Mouse (Mus musculus): Measurements from ENCODE around the gene Arhgap20. TPM values are rescaled to one million over a fixed set of nuclear protein-coding genes. Genes with fewer than 3 reads are reported as not detected.

Arhgap20 gene
- polyA plus RNA-seq (2016; fragmentation: Nextera tagmentation; extraction: Ambion mirVana): 1.9 and 3.4 TPM in 2 replicates

DNA sequence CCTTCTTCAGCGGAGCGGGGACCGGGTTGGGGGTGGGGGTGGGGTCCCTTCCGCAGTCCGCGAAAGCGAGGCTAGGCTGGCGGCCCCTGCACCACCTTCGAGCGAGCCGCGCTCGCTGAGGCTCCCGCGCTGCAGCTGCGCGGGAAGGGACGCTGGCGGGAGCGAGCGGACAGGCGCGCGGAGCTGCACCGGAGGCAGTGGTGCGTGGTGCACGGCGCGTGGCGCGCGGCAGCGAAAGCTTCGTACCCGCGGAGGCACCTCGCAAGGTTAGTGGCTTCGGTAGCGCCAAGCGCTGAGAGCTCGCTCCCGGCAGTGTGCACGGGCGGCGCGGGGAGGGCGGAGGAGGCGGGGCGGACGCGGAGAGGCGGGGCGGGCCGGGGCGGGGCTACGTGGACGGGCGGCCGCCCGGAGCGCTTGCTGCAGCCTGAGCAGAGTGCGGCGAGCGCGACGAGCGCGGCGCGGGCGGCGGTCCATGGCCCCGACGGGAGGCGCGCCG lies at the start of gene Arhgap20:
Arhgap20 (plus strand) TSS at position 417 of the 496 bp plus-strand sequence.
- peak within 1 kb of the TSS; percentile 78 for H3K4me3 ChIP-seq
- peaks cover 32% of the 10 kb centered on the region for H3K4me1 ChIP-seq (replicated peaks)
- under 1% methylated on average over 77 of the region's 77 CpGs for WGBS
- H3K27ac ChIP-seq: peak within 1 kb of the TSS; percentile 84
- H3K9me3 ChIP-seq: no peaks in the 10 kb centered on the region
- no peaks in the 10 kb centered on the region for H3K36me3 ChIP-seq
- peak; percentile 80 for DNase-seq (ENCODE audit: low spot score)
- peaks cover 79% of the 10 kb centered on the region for H3K27me3 ChIP-seq (ENCODE audit: insufficient read depth, poor library complexity, severe bottlenecking)

DNA sequence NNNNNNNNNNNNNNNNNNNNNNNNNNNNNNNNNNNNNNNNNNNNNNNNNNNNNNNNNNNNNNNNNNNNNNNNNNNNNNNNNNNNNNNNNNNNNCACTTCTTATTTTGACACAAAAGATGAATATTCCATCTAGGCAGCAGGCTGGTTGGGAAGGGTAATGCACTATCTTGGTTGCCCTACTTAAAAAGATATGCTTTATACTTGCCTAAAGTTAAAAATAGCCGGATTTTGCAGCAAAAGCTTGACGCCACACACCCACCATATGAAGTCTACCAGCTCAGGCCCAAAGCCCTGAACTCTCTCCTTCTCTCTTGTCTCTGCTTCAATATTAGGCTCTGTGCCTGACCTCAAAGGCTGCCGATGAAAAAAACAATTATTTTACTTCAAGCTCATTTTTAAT lies 46.3 kb upstream of the Arhgap20 start:
- no peaks in the 10 kb centered on the region for H3K36me3 ChIP-seq
- DNase-seq (ENCODE audit: low spot score): no peak
- H3K4me3 ChIP-seq: no peak overlapping the region
- no peaks in the 10 kb centered on the region for H3K4me1 ChIP-seq (replicated peaks)
- WGBS: 94% methylated on average over 3 of the region's 3 CpGs
- no peak overlapping the region for H3K27ac ChIP-seq
- no peaks in the 10 kb centered on the region for H3K9me3 ChIP-seq
- H3K27me3 ChIP-seq (ENCODE audit: insufficient read depth, poor library complexity, severe bottlenecking): no peaks in the 10 kb centered on the region

GRCm38 (mm10) chr9:51727960-51728359 lies 37.2 kb upstream of the Arhgap20 start:
- no peak for DNase-seq (ENCODE audit: low spot score)
- Histone ChIP-seq H3K36me3 (no peaks in the 10 kb centered on the region), H3K27ac (no peak overlapping the region), H3K9me3 (no peaks in the 10 kb centered on the region), H3K4me1 (replicated peaks) (0 out of 2 replicates have a peak, but pooled peaks cover 5% of the 10 kb centered on the region), H3K27me3 (ENCODE audit: insufficient read depth, poor library complexity, severe bottlenecking) (no peaks in the 10 kb centered on the region), H3K4me3 (no peak overlapping the region)
- WGBS: 58% methylated on average over 6 of the region's 6 CpGs

GRCm38 (mm10) chr9:51735180-51736034 lies 29.7 kb upstream of the Arhgap20 start:
- WGBS: 60% methylated on average over 9 of the region's 9 CpGs
- Histone ChIP-seq H3K9me3 (no peaks in the 10 kb centered on the region), H3K27ac (peak overlapping the region; percentile 40; the same call in 1 of the 2 replicates), H3K4me1 (replicated peaks) (peaks cover 10% of the 10 kb centered on the region; the same call in 1 of the 2 replicates), H3K4me3 (no peak overlapping the region), H3K27me3 (ENCODE audit: insufficient read depth, poor library complexity, severe bottlenecking) (no peaks in the 10 kb centered on the region), H3K36me3 (no peaks in the 10 kb centered on the region)
- DNase-seq (ENCODE audit: low spot score): no peak

GRCm38 (mm10) chr9:51736750-51737368 lies 28.3 kb upstream of the Arhgap20 start:
- Histone ChIP-seq H3K4me3 (no peak overlapping the region), H3K27me3 (ENCODE audit: insufficient read depth, poor library complexity, severe bottlenecking) (no peaks in the 10 kb centered on the region), H3K27ac (no peak overlapping the region), H3K36me3 (no peaks in the 10 kb centered on the region), H3K4me1 (replicated peaks) (peaks cover 10% of the 10 kb centered on the region; the same call in 1 of the 2 replicates), H3K9me3 (no peaks in the 10 kb centered on the region)
- 87% methylated on average over 5 of the region's 5 CpGs for WGBS
- DNase-seq (ENCODE audit: low spot score): no peak

GRCm38 (mm10) chr9:51738349-51738748 lies 26.8 kb upstream of the Arhgap20 start:
- no peaks in the 10 kb centered on the region for H3K9me3 ChIP-seq
- H3K27me3 ChIP-seq (ENCODE audit: insufficient read depth, poor library complexity, severe bottlenecking): no peaks in the 10 kb centered on the region
- no peak for DNase-seq (ENCODE audit: low spot score)
- no peak overlapping the region for H3K27ac ChIP-seq
- 93% methylated on average over 9 of the region's 9 CpGs for WGBS
- peaks cover 10% of the 10 kb centered on the region; the same call in 1 of the 2 replicates for H3K4me1 ChIP-seq (replicated peaks)
- no peaks in the 10 kb centered on the region for H3K36me3 ChIP-seq
- H3K4me3 ChIP-seq: no peak overlapping the region

DNA sequence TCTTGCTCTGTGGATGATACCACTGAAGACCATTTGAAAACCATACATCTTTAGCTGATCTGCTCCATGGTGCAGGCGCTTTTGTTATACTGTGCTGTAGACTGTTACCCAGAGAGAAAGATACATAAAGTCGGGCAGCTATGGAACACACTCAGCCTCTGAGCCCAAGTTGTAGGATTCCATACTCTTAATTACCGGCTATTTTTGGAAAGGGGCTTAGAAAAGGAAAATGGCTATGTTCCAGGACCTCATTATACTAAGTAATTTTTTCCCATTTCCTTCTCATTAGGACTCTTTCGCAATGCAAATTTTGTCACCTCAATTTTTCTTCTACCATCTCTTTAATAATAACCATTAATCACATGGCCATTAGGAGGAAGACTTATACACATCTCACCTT lies 25.3 kb upstream of the Arhgap20 start:
- Histone ChIP-seq H3K4me3 (no peak overlapping the region), H3K27me3 (ENCODE audit: insufficient read depth, poor library complexity, severe bottlenecking) (no peaks in the 10 kb centered on the region), H3K9me3 (no peaks in the 10 kb centered on the region), H3K36me3 (no peaks in the 10 kb centered on the region), H3K27ac (no peak overlapping the region), H3K4me1 (replicated peaks) (peaks cover 10% of the 10 kb centered on the region; the same call in 1 of the 2 replicates)
- WGBS: 94% methylated on average over 4 of the region's 4 CpGs
- no peak for DNase-seq (ENCODE audit: low spot score)

- Histone ChIP-seq H3K9me3 (no peaks in the 10 kb centered on the region), H3K27me3 (ENCODE audit: insufficient read depth, poor library complexity, severe bottlenecking) (no peaks in the 10 kb centered on the region), H3K36me3 (no peaks in the 10 kb centered on the region), H3K4me3 (no peak overlapping the region), H3K27ac (no peak overlapping the region), H3K4me1 (replicated peaks) (no peaks in the 10 kb centered on the region)
- 82% methylated on average over 4 of the region's 4 CpGs for WGBS
- DNase-seq (ENCODE audit: low spot score): no peak
Observed at GRCm38 (mm10) chr9:51750144-51750543, 15.0 kb upstream of the Arhgap20 start.

- H3K4me1 ChIP-seq (replicated peaks): peaks cover 12% of the 10 kb centered on the region
- DNase-seq (ENCODE audit: low spot score): no peak
- peaks cover 53% of the 10 kb centered on the region for H3K27me3 ChIP-seq (ENCODE audit: insufficient read depth, poor library complexity, severe bottlenecking)
- H3K36me3 ChIP-seq: no peaks in the 10 kb centered on the region
- no peaks in the 10 kb centered on the region for H3K9me3 ChIP-seq
- H3K27ac ChIP-seq: no peak overlapping the region
- H3K4me3 ChIP-seq: no peak overlapping the region
- WGBS: 68% methylated on average over 2 of the region's 2 CpGs
Observed at GRCm38 (mm10) chr9:51761003-51761402, 4.1 kb upstream of the Arhgap20 start.

DNA sequence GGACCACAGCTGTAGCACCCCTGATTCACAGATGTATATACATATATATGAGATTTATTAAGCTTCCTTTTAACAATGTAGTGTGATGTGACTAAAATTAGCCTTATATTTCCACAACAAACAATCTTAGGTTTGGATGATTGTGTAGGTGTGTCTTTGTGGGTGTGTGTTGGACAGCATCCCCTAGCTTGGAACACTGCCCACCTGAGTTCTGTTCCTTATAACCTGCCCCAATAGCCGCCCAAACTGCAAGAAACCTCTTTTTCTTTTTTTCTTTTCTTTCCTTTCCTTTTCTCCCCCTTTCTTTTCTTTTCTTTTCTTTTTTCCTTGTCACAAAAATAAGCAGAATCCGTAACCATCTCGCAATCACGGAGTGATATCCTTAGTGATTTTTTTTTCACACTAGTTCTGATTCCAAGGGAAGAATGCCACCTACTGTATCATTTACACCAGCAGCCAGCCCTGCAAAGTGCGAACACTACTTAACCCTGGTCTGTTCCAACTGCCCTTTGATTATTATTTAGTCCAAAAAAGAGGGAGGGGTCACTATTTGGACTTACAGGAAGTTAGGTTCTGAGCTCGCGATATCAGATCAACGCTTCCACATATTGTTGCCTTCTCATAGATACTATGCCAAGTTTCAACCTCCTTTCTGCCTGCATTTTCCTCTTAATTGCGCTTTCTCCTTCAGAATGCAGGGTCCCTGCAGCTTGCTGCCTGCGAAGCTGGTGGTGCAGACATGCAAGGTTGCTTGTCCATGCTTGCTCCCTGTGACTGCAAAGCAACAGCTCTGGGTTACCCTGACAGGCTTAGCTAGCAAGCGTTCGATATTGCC lies 879 bp upstream of the Arhgap20 start:
- Histone ChIP-seq H3K36me3 (no peaks in the 10 kb centered on the region), H3K27me3 (ENCODE audit: insufficient read depth, poor library complexity, severe bottlenecking) (peaks cover 79% of the 10 kb centered on the region), H3K27ac (peak overlapping the region; percentile 84), H3K4me3 (peak overlapping the region; percentile 78), H3K4me1 (replicated peaks) (peaks cover 32% of the 10 kb centered on the region), H3K9me3 (no peaks in the 10 kb centered on the region)
- no peak for DNase-seq (ENCODE audit: low spot score)
- 9% methylated on average over 12 of the region's 12 CpGs for WGBS

- Histone ChIP-seq H3K27ac (peak overlapping the region; percentile 84), H3K4me1 (replicated peaks) (peaks cover 32% of the 10 kb centered on the region), H3K27me3 (ENCODE audit: insufficient read depth, poor library complexity, severe bottlenecking) (peaks cover 77% of the 10 kb centered on the region), H3K36me3 (no peaks in the 10 kb centered on the region), H3K9me3 (no peaks in the 10 kb centered on the region), H3K4me3 (peak overlapping the region; percentile 78)
- WGBS: under 1% methylated on average over 58 of the region's 58 CpGs
- peak; percentile 71 for DNase-seq (ENCODE audit: low spot score)
Observed at GRCm38 (mm10) chr9:51765417-51766174, 459 bp downstream of the Arhgap20 start.
